Mouse (Mus musculus): ENCODE measurements around the gene Mink1. TPM values are rescaled to one million over a fixed set of nuclear protein-coding genes. Genes with fewer than 3 reads are reported as not detected.

Gene Mink1
- polyA plus RNA-seq, 1 experiment from 2014 or later, result 15.2 TPM

GRCm38 (mm10) chr11:70571641-70572040 is 9.0 kb downstream of the Mink1 start:
- DNase-seq, result no peak
- Histone ChIP-seq H3K4me1 (ENCODE audit: insufficient read depth) (no peaks in the 10 kb centered on the region), H3K9ac (no peak overlapping the region), H3K27ac (ENCODE audit: low read depth) (no peak overlapping the region), H3K9me3 (ENCODE audit: low read depth, low read length) (no peaks in the 10 kb centered on the region), H3K27me3 (ENCODE audit: insufficient read depth, low read length) (no peaks in the 10 kb centered on the region), H3K4me3 (ENCODE audit: low read depth, low read length) (no peak overlapping the region), H3K36me3 (ENCODE audit: insufficient read depth) (peaks cover 4% of the 10 kb centered on the region; the same call in 1 of the 2 replicates), H3K4me2 (no peak overlapping the region)
- TF ChIP-seq CTCF (IDR thresholded peaks at IDR 0.05; ENCODE audit: low read depth), result no peak
- WGBS, result 85% methylated on average over 1 of the region's 1 CpGs
- ATAC-seq (ENCODE audit: insufficient read depth), result no peak

GRCm38 (mm10) chr11:70572348-70572902 is 9.7 kb downstream of the Mink1 start:
- no peak for TF ChIP-seq CTCF (IDR thresholded peaks at IDR 0.05; ENCODE audit: low read depth)
- DNase-seq (no peak), ATAC-seq (ENCODE audit: insufficient read depth) (no peak)
- Histone ChIP-seq H3K4me1 (ENCODE audit: insufficient read depth) (no peaks in the 10 kb centered on the region), H3K4me3 (ENCODE audit: low read depth, low read length) (no peak overlapping the region), H3K4me2 (no peak overlapping the region), H3K27me3 (ENCODE audit: insufficient read depth, low read length) (no peaks in the 10 kb centered on the region), H3K9ac (no peak overlapping the region), H3K9me3 (ENCODE audit: low read depth, low read length) (no peaks in the 10 kb centered on the region), H3K36me3 (ENCODE audit: insufficient read depth) (peaks cover 4% of the 10 kb centered on the region; the same call in 1 of the 2 replicates), H3K27ac (ENCODE audit: low read depth) (no peak overlapping the region)
- 43% methylated on average over 5 of the region's 5 CpGs for WGBS

- 0 out of 2 replicates have a peak, but pooled peaks cover 4% of the 10 kb centered on the region for H3K36me3 ChIP-seq (ENCODE audit: insufficient read depth)
- 77% methylated on average over 6 of the region's 6 CpGs for WGBS
- TF ChIP-seq CTCF (IDR thresholded peaks at IDR 0.05; ENCODE audit: low read depth), result no peak
- no peak for ATAC-seq (ENCODE audit: insufficient read depth)
- H3K9ac ChIP-seq, result no peak overlapping the region
- no peak overlapping the region for H3K4me2 ChIP-seq
- no peak for DNase-seq
- no peaks in the 10 kb centered on the region for H3K27me3 ChIP-seq (ENCODE audit: insufficient read depth, low read length)
- H3K9me3 ChIP-seq (ENCODE audit: low read depth, low read length), result no peaks in the 10 kb centered on the region
- H3K27ac ChIP-seq (ENCODE audit: low read depth), result no peak overlapping the region
- H3K4me1 ChIP-seq (ENCODE audit: insufficient read depth), result 0 out of 2 replicates have a peak, but pooled peaks cover 4% of the 10 kb centered on the region
- H3K4me3 ChIP-seq (ENCODE audit: low read depth, low read length), result no peak overlapping the region
Observed at GRCm38 (mm10) chr11:70573872-70574271, 11.2 kb downstream of the Mink1 start.

GRCm38 (mm10) chr11:70577201-70577600 is 14.5 kb downstream of the Mink1 start:
- Histone ChIP-seq H3K27me3 (ENCODE audit: insufficient read depth, low read length) (no peaks in the 10 kb centered on the region), H3K4me3 (ENCODE audit: low read depth, low read length) (no peak overlapping the region), H3K4me1 (ENCODE audit: insufficient read depth) (peaks cover 8% of the 10 kb centered on the region; the same call in 1 of the 2 replicates), H3K9me3 (ENCODE audit: low read depth, low read length) (no peaks in the 10 kb centered on the region), H3K9ac (no peak overlapping the region), H3K4me2 (no peak overlapping the region), H3K27ac (ENCODE audit: low read depth) (no peak overlapping the region), H3K36me3 (ENCODE audit: insufficient read depth) (0 out of 2 replicates have a peak, but pooled peaks cover 4% of the 10 kb centered on the region)
- no peak for TF ChIP-seq CTCF (IDR thresholded peaks at IDR 0.05; ENCODE audit: low read depth)
- DNase-seq (no peak), ATAC-seq (ENCODE audit: insufficient read depth) (no peak)
- 70% methylated on average over 3 of the region's 3 CpGs for WGBS

- no peak for ATAC-seq (ENCODE audit: insufficient read depth)
- no peak for TF ChIP-seq CTCF (IDR thresholded peaks at IDR 0.05; ENCODE audit: low read depth)
- Histone ChIP-seq H3K4me2 (no peak overlapping the region), H3K4me1 (ENCODE audit: insufficient read depth) (peaks cover 12% of the 10 kb centered on the region; the same call in 1 of the 2 replicates), H3K9me3 (ENCODE audit: low read depth, low read length) (no peaks in the 10 kb centered on the region), H3K27ac (ENCODE audit: low read depth) (no peak overlapping the region), H3K36me3 (ENCODE audit: insufficient read depth) (0 out of 2 replicates have a peak, but pooled peaks cover 4% of the 10 kb centered on the region), H3K27me3 (ENCODE audit: insufficient read depth, low read length) (no peaks in the 10 kb centered on the region), H3K9ac (no peak overlapping the region), H3K4me3 (ENCODE audit: low read depth, low read length) (no peak overlapping the region)
- 83% methylated on average over 6 of the region's 6 CpGs for WGBS
- no peak for DNase-seq
Observed at GRCm38 (mm10) chr11:70578962-70579361, 16.3 kb downstream of the Mink1 start.

GRCm38 (mm10) chr11:70579710-70580357 is 17.2 kb downstream of the Mink1 start:
- no peak overlapping the region; the same call in 1 of the 2 replicates for H3K27ac ChIP-seq (ENCODE audit: low read depth)
- H3K4me2 ChIP-seq, result no peak overlapping the region
- no peak overlapping the region for H3K4me3 ChIP-seq (ENCODE audit: low read depth, low read length)
- no peaks in the 10 kb centered on the region for H3K27me3 ChIP-seq (ENCODE audit: insufficient read depth, low read length)
- H3K4me1 ChIP-seq (ENCODE audit: insufficient read depth), result peaks cover 12% of the 10 kb centered on the region; the same call in 1 of the 2 replicates
- 0 out of 2 replicates have a peak, but pooled peaks cover 4% of the 10 kb centered on the region for H3K36me3 ChIP-seq (ENCODE audit: insufficient read depth)
- H3K9ac ChIP-seq, result no peak overlapping the region
- DNase-seq (no peak), ATAC-seq (ENCODE audit: insufficient read depth) (no peak)
- WGBS, result 73% methylated on average over 9 of the region's 9 CpGs
- TF ChIP-seq CTCF (IDR thresholded peaks at IDR 0.05; ENCODE audit: low read depth), result no peak
- no peaks in the 10 kb centered on the region for H3K9me3 ChIP-seq (ENCODE audit: low read depth, low read length)

GRCm38 (mm10) chr11:70580358-70580720 is 17.7 kb downstream of the Mink1 start:
- 0 out of 2 replicates have a peak, but pooled peaks cover 2% of the 10 kb centered on the region for H3K36me3 ChIP-seq (ENCODE audit: insufficient read depth)
- ATAC-seq (ENCODE audit: insufficient read depth), result no peak
- H3K4me1 ChIP-seq (ENCODE audit: insufficient read depth), result peaks cover 12% of the 10 kb centered on the region; the same call in 1 of the 2 replicates
- H3K9me3 ChIP-seq (ENCODE audit: low read depth, low read length), result no peaks in the 10 kb centered on the region
- H3K4me2 ChIP-seq, result no peak overlapping the region
- WGBS, result 51% methylated on average over 5 of the region's 5 CpGs
- no peak for DNase-seq
- H3K27ac ChIP-seq (ENCODE audit: low read depth), result no peak overlapping the region; the same call in 1 of the 2 replicates
- TF ChIP-seq CTCF (IDR thresholded peaks at IDR 0.05; ENCODE audit: low read depth), result no peak
- H3K4me3 ChIP-seq (ENCODE audit: low read depth, low read length), result no peak overlapping the region
- H3K9ac ChIP-seq, result no peak overlapping the region
- H3K27me3 ChIP-seq (ENCODE audit: insufficient read depth, low read length), result no peaks in the 10 kb centered on the region
